9 mouse cellular contexts compared by ENCODE assay signal in the genomic region with DNA sequence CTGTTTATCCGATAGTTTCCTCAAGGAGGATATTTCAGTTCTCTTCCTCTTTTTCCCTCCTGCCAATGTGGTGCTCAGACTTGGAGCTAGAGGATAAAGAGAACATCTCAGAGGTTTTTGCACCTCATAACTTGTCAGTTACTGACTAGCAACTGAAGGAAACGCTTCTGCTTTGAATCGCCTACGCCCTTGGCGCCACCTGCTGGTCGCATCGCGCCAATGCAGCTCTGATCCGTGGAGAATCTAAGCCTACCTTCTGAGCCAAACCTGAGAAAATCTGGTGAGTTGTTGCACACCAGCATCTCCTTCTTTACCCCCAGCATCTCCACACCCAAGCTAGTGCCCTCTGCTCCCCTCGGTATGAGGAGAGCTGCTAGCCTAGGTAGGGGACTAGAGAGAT. TPM values are rescaled to one million over a fixed set of nuclear protein-coding genes. Genes with fewer than 3 reads are reported as not detected.
DNase-seq lines count a peak whose midpoint lies in the region; ATAC-seq and TF ChIP-seq lines count a peak whose summit lies in the region.
"Had no signal": no experiment of that assay in that cellular context is flagged by ENCODE, and none has a peak within 500 bp of the region (broad histone marks: within the 10 kb centered on the region; RNA-seq: fewer than 3 reads in every experiment).

No protein-coding gene starts in this region.

- H3K4me3 ChIP-seq in MEL (ENCODE audit: control insufficient read depth in 1 of 2, insufficient read depth in 1 of 2, low read depth in 2 of 2, low read length in 2 of 2): no peak overlapping the region
- no peak overlapping the region for H3K4me3 ChIP-seq in gastrocnemius, adult 2 months
- no peak overlapping the region for H3K4me3 ChIP-seq in liver, embryonic 14.5 days (ENCODE audit: insufficient read depth in 1 of 2, low read depth in 2 of 2, low read length in 2 of 2)
- H3K4me3 ChIP-seq: hindbrain, embryonic 15.5 days had no signal

- no peak overlapping the region for H3K9ac ChIP-seq in MEL (ENCODE audit: control insufficient read depth, low read depth, low read length, poor library complexity, severe bottlenecking)
- H3K9ac ChIP-seq in liver, embryonic 14.5 days (replicated peaks): no peak overlapping the region
- H3K9ac ChIP-seq: hindbrain, embryonic 15.5 days had no signal

- intact Hi-C loops in gastrocnemius, adult 2 months (cut with DNase I): loop anchor here (2.0 to 5.0 kb wide), 4 partner anchors 51 to 248 kb away; no protein-coding TSS in a partner anchor

- H3K79me2 ChIP-seq in MEL (ENCODE audit: control insufficient read depth, insufficient read depth, low read length, poor library complexity): no peaks in the 10 kb centered on the region

- no peaks in the 10 kb centered on the region; a peak in 1 of 4 replicates for H3K27me3 ChIP-seq in MEL (ENCODE audit: control insufficient read depth in 1 of 2, insufficient read depth in 2 of 2, low read length in 2 of 2)
- H3K27me3 ChIP-seq in liver, embryonic 14.5 days (ENCODE audit: control insufficient read depth, insufficient read depth, low read length): no peaks in the 10 kb centered on the region
- H3K27me3 ChIP-seq: hindbrain, embryonic 15.5 days had no signal

- H3K4me2 ChIP-seq in liver, embryonic 14.5 days (ENCODE audit: low read depth): no peak overlapping the region
- H3K4me2 ChIP-seq: hindbrain, embryonic 15.5 days had no signal

- ATAC-seq in liver, embryonic 14.5 days (ENCODE audit: insufficient read depth): no peak

- H3K36me3 ChIP-seq in MEL (ENCODE audit: control insufficient read depth in 1 of 2, insufficient read depth in 2 of 2, low read length in 2 of 2): no peaks in the 10 kb centered on the region
- H3K36me3 ChIP-seq in liver, embryonic 14.5 days (replicated peaks; ENCODE audit: control insufficient read depth, insufficient read depth, low read depth): no peaks in the 10 kb centered on the region
- H3K36me3 ChIP-seq: hindbrain, embryonic 15.5 days had no signal

- peak; percentile 98 for TF ChIP-seq RAD21 in MEL (IDR thresholded peaks at IDR 0.05; ENCODE audit: low read depth, low read length)

- TF ChIP-seq CTCF in MEL (IDR thresholded peaks at IDR 0.05 in 2 of 3, conservative IDR thresholded peaks at IDR 0.05 in 1 of 3; ENCODE audit: control insufficient read depth in 1 of 3, insufficient read depth in 1 of 3, low read depth in 2 of 3, low read length in 3 of 3, poor library complexity in 1 of 3, severe bottlenecking in 1 of 3): peak in 2 of 3 experiments; percentile 99 to 100
- TF ChIP-seq CTCF in gastrocnemius, adult 2 months (IDR thresholded peaks at IDR 0.05): no peak; the same call in 1 of the 2 replicates
- peak; percentile 99 for TF ChIP-seq CTCF in liver, embryonic 14.5 days (IDR thresholded peaks at IDR 0.05; ENCODE audit: low read depth)

- WGBS in liver, embryonic 14.5 days (ENCODE audit: insufficient replicate concordance): 5% methylated on average over 10 of the region's 10 CpGs

- no peaks in the 10 kb centered on the region for H3K9me3 ChIP-seq in MEL (replicated peaks; ENCODE audit: insufficient read depth, low read length)
- H3K9me3 ChIP-seq in liver, embryonic 14.5 days (ENCODE audit: control insufficient read depth, low read length): no peaks in the 10 kb centered on the region
- H3K9me3 ChIP-seq: hindbrain, embryonic 15.5 days had no signal

- TF ChIP-seq EP300 in MEL (IDR thresholded peaks at IDR 0.05; ENCODE audit: low read depth in 1 of 2, low read length in 2 of 2): 0 out of 4 replicates have a peak, but pooled peaks of 1 of the 2 experiments have one; percentile 16
- TF ChIP-seq EP300 in liver, embryonic 14.5 days (IDR thresholded peaks at IDR 0.05; ENCODE audit: low read depth): no peak

- H3K4me1 ChIP-seq in MEL (ENCODE audit: control insufficient read depth in 1 of 2, insufficient read depth in 2 of 2, low read length in 2 of 2): no peaks in the 10 kb centered on the region
- H3K4me1 ChIP-seq in liver, embryonic 14.5 days (replicated peaks; ENCODE audit: control insufficient read depth in 2 of 2, insufficient read depth in 2 of 2, low read length in 1 of 2): peaks cover 0 to 4% of the 10 kb centered on the region in 2 experiments; a peak in 1 of 4 replicates
- H3K4me1 ChIP-seq: hindbrain, embryonic 15.5 days had no signal

- peak; percentile 82 for DNase-seq in 416B (ENCODE audit: low read depth)
- peak; percentile 82 for DNase-seq in MEL (ENCODE audit: low read depth, low spot score)
- peak; percentile 80 to 93 for DNase-seq in cerebellum, adult 18-20 months
- peak; percentile 85 for DNase-seq in gastrocnemius, adult 2 months
- DNase-seq in kidney, postnatal 10 days: peak; percentile 92
- peak in 1 of 3 experiments; percentile 30 for DNase-seq in liver, embryonic 14.5 days (ENCODE audit: low read depth in 3 of 3, low spot score in 3 of 3)
- DNase-seq in right cerebral cortex, adult 18-20 months: peak; percentile 83
- peak; percentile 47 for DNase-seq in urinary bladder, postnatal 10 days (ENCODE audit: low spot score)

- H3K27ac ChIP-seq in MEL (ENCODE audit: control insufficient read depth, low read depth, low read length): no peak overlapping the region
- peak overlapping the region; percentile 69 for H3K27ac ChIP-seq in gastrocnemius, adult 2 months
- H3K27ac ChIP-seq in liver, embryonic 14.5 days: no peak overlapping the region
- H3K27ac ChIP-seq: hindbrain, embryonic 15.5 days had no signal

- TF ChIP-seq POLR2A in MEL (IDR thresholded peaks at IDR 0.05; ENCODE audit: control insufficient read depth in 1 of 2, insufficient read depth in 1 of 2, low read depth in 1 of 2, low read length in 2 of 2, poor library complexity in 1 of 2): no peak

TF ChIP-seq in MEL, 35 proteins besides CTCF, POLR2A, EP300 and RAD21:
- TF ChIP-seq POLR2AphosphoS5 (IDR thresholded peaks at IDR 0.05; ENCODE audit: borderline replicate concordance, low read depth, low read length): no peak
- TF ChIP-seq SIN3A (IDR thresholded peaks at IDR 0.05; ENCODE audit: low read length): peak; percentile 31; the same call in 1 of the 2 replicates
- TF ChIP-seq GATA1 (IDR thresholded peaks at IDR 0.05; ENCODE audit: low read depth, low read length): no peak
- TF ChIP-seq SMC3 (IDR thresholded peaks at IDR 0.05; ENCODE audit: low read depth, low read length): peak; percentile 99
- TF ChIP-seq RCOR1 (IDR thresholded peaks at IDR 0.05; ENCODE audit: low read depth, low read length): 0 out of 2 replicates have a peak, but pooled peaks have one; percentile 10
- no peak for TF ChIP-seq MYC (IDR thresholded peaks at IDR 0.05; ENCODE audit: low read depth, low read length)
- no peak for TF ChIP-seq CHD1 (IDR thresholded peaks at IDR 0.05; ENCODE audit: low read depth, low read length)
- TF ChIP-seq NRF1 (IDR thresholded peaks at IDR 0.05; ENCODE audit: insufficient read depth, low read depth, low read length, poor library complexity, severe bottlenecking): no peak
- 0 out of 2 replicates have a peak, but pooled peaks have one; percentile 24 for TF ChIP-seq BHLHE40 (IDR thresholded peaks at IDR 0.05; ENCODE audit: borderline replicate concordance, low read depth, low read length)
- TF ChIP-seq GABPA (IDR thresholded peaks at IDR 0.05; ENCODE audit: low read depth, low read length): no peak
- no peak for TF ChIP-seq UBTF (IDR thresholded peaks at IDR 0.05; ENCODE audit: borderline replicate concordance, insufficient read depth, low read depth, low read length)
- TF ChIP-seq TAL1 (IDR thresholded peaks at IDR 0.05; ENCODE audit: low read length): no peak
- no peak for TF ChIP-seq USF1 (IDR thresholded peaks at IDR 0.05; ENCODE audit: low read depth, low read length)
- peak; percentile 47; the same call in 1 of the 2 replicates for TF ChIP-seq MAZ (IDR thresholded peaks at IDR 0.05; ENCODE audit: low read depth, low read length)
- TF ChIP-seq ELF1 (IDR thresholded peaks at IDR 0.05; ENCODE audit: low read depth, low read length): no peak
- 0 out of 2 replicates have a peak, but pooled peaks have one; percentile 37 for TF ChIP-seq JUND (IDR thresholded peaks at IDR 0.05; ENCODE audit: low read depth, low read length)
- TF ChIP-seq ZMIZ1 (IDR thresholded peaks at IDR 0.05; ENCODE audit: low read depth, low read length): no peak
- peak; percentile 90 for TF ChIP-seq MYB (IDR thresholded peaks at IDR 0.05; ENCODE audit: low read depth, low read length)
- no peak for TF ChIP-seq USF2 (IDR thresholded peaks at IDR 0.05; ENCODE audit: borderline replicate concordance in 1 of 2, insufficient read depth in 1 of 2, low read depth in 1 of 2, low read length in 2 of 2)
- peak; percentile 95 for TF ChIP-seq ZC3H11A (IDR thresholded peaks at IDR 0.05; ENCODE audit: low read depth, low read length)
- TF ChIP-seq TCF12 (IDR thresholded peaks at IDR 0.05; ENCODE audit: low read depth, low read length): no peak
- TF ChIP-seq HCFC1 (IDR thresholded peaks at IDR 0.05; ENCODE audit: low read depth, low read length): peak; percentile 50
- no peak for TF ChIP-seq TBP (IDR thresholded peaks at IDR 0.05; ENCODE audit: low read depth, low read length)
- TF ChIP-seq MAX (IDR thresholded peaks at IDR 0.05; ENCODE audit: low read length): no peak
- TF ChIP-seq ZKSCAN1 (IDR thresholded peaks at IDR 0.05; ENCODE audit: low read depth, low read length): no peak

RNA-seq across cellular contexts. Expression of a gene that starts 18.0 kb away (rescaled TPM):
- total RNA-seq in MEL (2012; rRNA removed): 13.4 and 14.0 TPM in 2 replicates
- polyA plus RNA-seq in MEL (2012; ENCODE audit: insufficient read depth in 1 of 2, insufficient read length in 2 of 2, low read depth in 1 of 2, low replicate concordance in 2 of 2, missing spikeins in 1 of 2): 10 to 100 TPM in 1 of 2 experiments, not detected in 1; 24.0 TPM
- total RNA-seq in gastrocnemius, adult 2 months (2021): 10 to 100 TPM; 16.6 to 18.2 TPM
- 2.7 and 3.1 TPM in 2 replicates for polyA plus RNA-seq in liver, embryonic 14.5 days (2012; rRNA removed)
- polyA plus RNA-seq in liver, embryonic 14.5 days (2014; fragmentation: Nextera tagmentation; extraction: Ambion mirVana): 2.1 and 2.8 TPM in 2 replicates
